19 mouse cellular contexts compared by ENCODE assay signal in the genomic region with DNA sequence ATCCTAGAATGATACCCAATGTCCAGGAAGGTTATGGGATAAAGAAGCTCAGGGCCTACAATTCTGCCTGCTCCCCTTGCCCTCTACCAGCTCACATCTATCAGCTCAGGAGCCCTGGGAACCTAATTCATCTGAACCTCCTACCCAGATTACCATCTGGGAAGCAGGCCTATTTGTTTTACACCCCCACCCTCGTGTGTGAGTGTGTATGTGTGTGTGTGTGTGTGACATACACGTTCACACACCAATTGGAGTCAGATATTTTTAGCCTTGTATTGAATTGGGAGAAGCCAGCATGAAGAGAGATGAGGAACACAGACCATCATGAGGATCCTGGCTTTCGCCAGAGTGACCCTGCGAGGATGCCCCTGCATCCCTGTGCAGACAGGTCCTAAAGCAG.
A peak's percentile ranks its signal among the peaks of the same experiment; 100 is the strongest.
DNase-seq lines count a peak whose midpoint lies in the region; ATAC-seq and TF ChIP-seq lines count a peak whose summit lies in the region.
"Had no signal": no experiment of that assay in that cellular context is flagged by ENCODE, and none has a peak within 500 bp of the region (broad histone marks: within the 10 kb centered on the region; RNA-seq: fewer than 3 reads in every experiment).

No protein-coding gene starts in this region.

- DNase-seq in hindbrain, postnatal 0 days (ENCODE audit: low spot score), result no peak
- peak; percentile 62 for DNase-seq in layer of hippocampus, adult 9-11 months
- DNase-seq in layer of hippocampus, postnatal 36 days, result no peak
- no peak for DNase-seq in neural tube, embryonic 10.5 days (ENCODE audit: extremely low spot score, low spot score)
- no peak for DNase-seq in urinary bladder, postnatal 10 days (ENCODE audit: low spot score)
- DNase-seq: adrenal gland, adult 2 months; adrenal gland, postnatal 10 days; adrenal gland, postnatal 25 days; cerebellum, adult 11-12 months; cerebellum, adult 2 months; cerebellum, adult 9-10 months; cerebellum, postnatal 10 days; cerebellum, postnatal 25 days had no signal

- WGBS in hindbrain, embryonic 16.5 days, result 66% methylated on average over 4 of the region's 4 CpGs
- WGBS in hindbrain, postnatal 0 days, result 74% methylated on average over 4 of the region's 4 CpGs
- WGBS in neural tube, embryonic 15.5 days, result 74% methylated on average over 4 of the region's 4 CpGs

- no peak overlapping the region for H3K4me2 ChIP-seq in hindbrain, embryonic 16.5 days (ENCODE audit: low read length)
- H3K4me2 ChIP-seq in hindbrain, postnatal 0 days (ENCODE audit: low read depth, low read length), result no peak overlapping the region
- H3K4me2 ChIP-seq in neural tube, embryonic 15.5 days, result no peak overlapping the region
- H3K4me2 ChIP-seq: embryonic facial prominence, embryonic 12.5 days; forebrain, embryonic 13.5 days; forebrain, embryonic 15.5 days had no signal

- H3K4me3 ChIP-seq in hindbrain, embryonic 16.5 days (ENCODE audit: low read length), result no peak overlapping the region
- no peak overlapping the region for H3K4me3 ChIP-seq in hindbrain, postnatal 0 days (ENCODE audit: low read length)
- no peak overlapping the region for H3K4me3 ChIP-seq in neural tube, embryonic 15.5 days (replicated peaks)
- H3K4me3 ChIP-seq: embryonic facial prominence, embryonic 10.5 days; embryonic facial prominence, embryonic 12.5 days; forebrain, embryonic 13.5 days; forebrain, embryonic 15.5 days had no signal

- no peak for ATAC-seq in hindbrain, embryonic 16.5 days
- no peak for ATAC-seq in hindbrain, postnatal 0 days
- no peak for ATAC-seq in neural tube, embryonic 15.5 days (ENCODE audit: low FRiP score)
- ATAC-seq: forebrain, embryonic 13.5 days; forebrain, embryonic 15.5 days had no signal

- peaks cover 23% of the 10 kb centered on the region for H3K4me1 ChIP-seq in hindbrain, embryonic 16.5 days (ENCODE audit: control insufficient read depth, insufficient read depth, low read depth, low read length)
- peaks cover 5% of the 10 kb centered on the region; the same call in 1 of the 2 replicates for H3K4me1 ChIP-seq in hindbrain, postnatal 0 days (ENCODE audit: insufficient read depth, low read length)
- peaks cover 69% of the 10 kb centered on the region for H3K4me1 ChIP-seq in neural tube, embryonic 15.5 days

- TF ChIP-seq CTCF in hindbrain, postnatal 0 days (IDR thresholded peaks at IDR 0.05; ENCODE audit: low read depth), result no peak

- H3K9me3 ChIP-seq in hindbrain, embryonic 16.5 days (ENCODE audit: control insufficient read depth, low read length), result no peaks in the 10 kb centered on the region
- no peaks in the 10 kb centered on the region for H3K9me3 ChIP-seq in hindbrain, postnatal 0 days (ENCODE audit: low read length)
- H3K9me3 ChIP-seq in neural tube, embryonic 15.5 days (replicated peaks), result no peaks in the 10 kb centered on the region
- H3K9me3 ChIP-seq: embryonic facial prominence, embryonic 10.5 days; embryonic facial prominence, embryonic 12.5 days; forebrain, embryonic 13.5 days; forebrain, embryonic 15.5 days had no signal

- H3K36me3 ChIP-seq in hindbrain, embryonic 16.5 days (ENCODE audit: control insufficient read depth, insufficient read depth, low read length), result no peaks in the 10 kb centered on the region
- no peaks in the 10 kb centered on the region for H3K36me3 ChIP-seq in hindbrain, postnatal 0 days (ENCODE audit: insufficient read depth, low read length)
- H3K36me3 ChIP-seq in neural tube, embryonic 15.5 days, result no peaks in the 10 kb centered on the region
- H3K36me3 ChIP-seq: embryonic facial prominence, embryonic 10.5 days; embryonic facial prominence, embryonic 12.5 days; forebrain, embryonic 15.5 days had no signal

- 0 out of 2 replicates have a peak overlapping the region, but pooled peaks have one; percentile 23 for H3K27ac ChIP-seq in hindbrain, embryonic 16.5 days (ENCODE audit: low read depth, low read length)
- H3K27ac ChIP-seq in hindbrain, postnatal 0 days, result no peak overlapping the region
- H3K27ac ChIP-seq in neural tube, embryonic 15.5 days (replicated peaks), result 0 out of 2 replicates have a peak overlapping the region, but pooled peaks have one; percentile 28
- H3K27ac ChIP-seq: embryonic facial prominence, embryonic 10.5 days; embryonic facial prominence, embryonic 12.5 days; forebrain, embryonic 13.5 days; forebrain, embryonic 15.5 days had no signal

- H3K9ac ChIP-seq in hindbrain, embryonic 16.5 days (ENCODE audit: low read depth, low read length), result no peak overlapping the region
- H3K9ac ChIP-seq in hindbrain, postnatal 0 days (replicated peaks; ENCODE audit: low read length), result no peak overlapping the region
- no peak overlapping the region for H3K9ac ChIP-seq in neural tube, embryonic 15.5 days (replicated peaks)
- H3K9ac ChIP-seq: embryonic facial prominence, embryonic 12.5 days; forebrain, embryonic 13.5 days; forebrain, embryonic 15.5 days had no signal

- H3K27me3 ChIP-seq in hindbrain, embryonic 16.5 days (replicated peaks; ENCODE audit: control insufficient read depth, insufficient read depth, low read length), result no peaks in the 10 kb centered on the region
- H3K27me3 ChIP-seq in hindbrain, postnatal 0 days (ENCODE audit: insufficient read depth, low read length), result no peaks in the 10 kb centered on the region
- no peaks in the 10 kb centered on the region for H3K27me3 ChIP-seq in neural tube, embryonic 15.5 days (replicated peaks)
- H3K27me3 ChIP-seq: embryonic facial prominence, embryonic 12.5 days; forebrain, embryonic 13.5 days; forebrain, embryonic 15.5 days had no signal
